In the genomic region with DNA sequence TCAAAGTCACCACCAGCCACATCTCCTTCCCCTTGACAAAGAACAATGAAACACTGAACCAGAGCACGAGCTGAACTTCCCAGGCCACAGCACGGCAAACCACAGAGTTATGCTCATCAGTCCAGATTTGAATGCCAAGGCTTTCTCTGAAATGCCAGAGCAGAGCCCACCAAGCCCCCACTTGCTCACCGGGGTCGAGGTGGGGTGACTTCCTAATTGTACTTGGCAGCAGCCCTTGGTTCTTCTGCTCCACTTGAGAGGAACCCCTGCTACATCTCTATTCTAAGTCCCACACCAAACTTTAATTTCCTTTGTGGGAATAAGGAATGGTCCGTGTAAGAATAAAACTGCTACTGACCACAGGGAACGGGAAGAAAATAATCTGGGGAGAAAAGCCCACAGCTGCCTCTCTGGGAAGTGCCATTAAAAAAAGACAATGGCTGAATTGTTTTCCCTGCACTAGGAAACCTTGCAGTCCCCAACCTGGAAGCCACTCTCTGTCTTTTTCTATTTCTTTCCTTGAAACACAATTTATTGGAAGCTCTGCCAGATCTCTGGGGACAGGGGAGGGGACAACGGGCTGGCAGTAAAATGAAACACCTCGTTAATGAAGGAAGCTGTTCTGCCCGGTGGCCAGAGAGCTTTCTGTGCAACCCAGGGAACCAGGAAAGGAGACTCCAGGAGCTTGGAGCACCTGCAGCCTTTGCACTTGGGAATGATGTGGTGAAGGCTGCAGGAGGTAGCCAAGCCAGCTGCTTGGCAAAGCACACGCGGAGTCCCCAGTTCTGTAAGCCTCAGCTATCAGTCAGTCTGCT, we compare ENCODE assay signal across 11 mouse cellular contexts.
DNase-seq lines count a peak whose midpoint lies in the region; ATAC-seq lines count a peak whose summit lies in the region.
"Had no signal": no experiment of that assay in that cellular context is flagged by ENCODE, and none has a peak within 500 bp of the region (broad histone marks: within the 10 kb centered on the region; RNA-seq: fewer than 3 reads in every experiment).

No protein-coding gene starts in this region.

- H3K36me3 ChIP-seq in midbrain, embryonic 13.5 days, result no peaks in the 10 kb centered on the region
- no peaks in the 10 kb centered on the region for H3K36me3 ChIP-seq in midbrain, embryonic 11.5 days (ENCODE audit: control insufficient read depth, insufficient read depth, low read length)
- H3K36me3 ChIP-seq in hindbrain, embryonic 14.5 days (replicated peaks; ENCODE audit: control insufficient read depth, insufficient read depth), result no peaks in the 10 kb centered on the region
- H3K36me3 ChIP-seq: hindbrain, embryonic 15.5 days had no signal

- no peak overlapping the region for H3K9ac ChIP-seq in midbrain, embryonic 13.5 days (replicated peaks)
- H3K9ac ChIP-seq in midbrain, embryonic 11.5 days (ENCODE audit: low read length), result no peak overlapping the region
- H3K9ac ChIP-seq in hindbrain, embryonic 14.5 days, result no peak overlapping the region
- H3K9ac ChIP-seq: hindbrain, embryonic 15.5 days had no signal

- no peak overlapping the region for H3K4me3 ChIP-seq in midbrain, embryonic 13.5 days (replicated peaks)
- no peak overlapping the region for H3K4me3 ChIP-seq in midbrain, embryonic 11.5 days (ENCODE audit: low read depth, low read length)
- no peak overlapping the region for H3K4me3 ChIP-seq in hindbrain, embryonic 14.5 days (replicated peaks; ENCODE audit: low read length)
- H3K4me3 ChIP-seq: heart, embryonic 10.5 days; hindbrain, embryonic 15.5 days had no signal

- H3K4me2 ChIP-seq in midbrain, embryonic 13.5 days (replicated peaks), result no peak overlapping the region
- no peak overlapping the region for H3K4me2 ChIP-seq in midbrain, embryonic 11.5 days
- H3K4me2 ChIP-seq in hindbrain, embryonic 14.5 days (replicated peaks), result no peak overlapping the region
- H3K4me2 ChIP-seq: hindbrain, embryonic 15.5 days; liver, embryonic 11.5 days had no signal

- ATAC-seq in midbrain, embryonic 13.5 days, result no peak
- no peak for ATAC-seq in midbrain, embryonic 11.5 days (ENCODE audit: low FRiP score)
- no peak for ATAC-seq in hindbrain, embryonic 14.5 days (ENCODE audit: low FRiP score)

- H3K9me3 ChIP-seq in midbrain, embryonic 13.5 days, result no peaks in the 10 kb centered on the region
- H3K9me3 ChIP-seq in midbrain, embryonic 11.5 days (ENCODE audit: control insufficient read depth, low read length), result no peaks in the 10 kb centered on the region
- H3K9me3 ChIP-seq in hindbrain, embryonic 14.5 days (ENCODE audit: control insufficient read depth, low read length), result 0 out of 2 replicates have a peak, but pooled peaks cover 4% of the 10 kb centered on the region
- H3K9me3 ChIP-seq: heart, embryonic 10.5 days; hindbrain, embryonic 15.5 days had no signal

- H3K4me1 ChIP-seq in midbrain, embryonic 13.5 days (replicated peaks), result peaks cover 44% of the 10 kb centered on the region
- H3K4me1 ChIP-seq in midbrain, embryonic 11.5 days (ENCODE audit: control insufficient read depth, insufficient read depth, low read length), result peaks cover 13% of the 10 kb centered on the region; the same call in 1 of the 2 replicates
- peaks cover 36% of the 10 kb centered on the region for H3K4me1 ChIP-seq in hindbrain, embryonic 14.5 days (replicated peaks; ENCODE audit: control insufficient read depth, insufficient read depth, low read length)

- 44% methylated on average over 11 of the region's 11 CpGs for WGBS in midbrain, embryonic 13.5 days
- 62% methylated on average over 11 of the region's 11 CpGs for WGBS in midbrain, embryonic 11.5 days
- 37% methylated on average over 11 of the region's 11 CpGs for WGBS in hindbrain, embryonic 14.5 days

- peak; percentile 16 for DNase-seq in gastrocnemius, adult 18-20 months (ENCODE audit: low spot score)
- no peak for DNase-seq in gastrocnemius, adult 8-10 months (ENCODE audit: low spot score in 2 of 2)
- DNase-seq in midbrain, embryonic 11.5 days (ENCODE audit: low spot score, missing footprints), result no peak
- DNase-seq in hindbrain, embryonic 14.5 days (ENCODE audit: low spot score), result no peak
- DNase-seq in urinary bladder, adult 18-20 months (ENCODE audit: low spot score in 2 of 2), result no peak
- no peak for DNase-seq in thymus, postnatal 10 days (ENCODE audit: low spot score in 2 of 2)
- DNase-seq: cerebellum, adult 9-10 months had no signal

- H3K27me3 ChIP-seq in midbrain, embryonic 13.5 days, result no peaks in the 10 kb centered on the region
- no peaks in the 10 kb centered on the region for H3K27me3 ChIP-seq in midbrain, embryonic 11.5 days (ENCODE audit: control insufficient read depth, insufficient read depth, low read length)
- H3K27me3 ChIP-seq in hindbrain, embryonic 14.5 days (ENCODE audit: control insufficient read depth, insufficient read depth, low read length), result no peaks in the 10 kb centered on the region
- H3K27me3 ChIP-seq: hindbrain, embryonic 15.5 days had no signal

- peak overlapping the region; percentile 21; the same call in 1 of the 2 replicates for H3K27ac ChIP-seq in midbrain, embryonic 13.5 days
- no peak overlapping the region for H3K27ac ChIP-seq in midbrain, embryonic 11.5 days (ENCODE audit: low read depth, low read length)
- 0 out of 2 replicates have a peak overlapping the region, but pooled peaks have one; percentile 29 for H3K27ac ChIP-seq in hindbrain, embryonic 14.5 days
- H3K27ac ChIP-seq: heart, embryonic 10.5 days; hindbrain, embryonic 15.5 days had no signal
